Mouse (Mus musculus): ENCODE data around the gene Gm49711. TPM values are rescaled to one million over a fixed set of nuclear protein-coding genes. Genes with fewer than 3 reads are reported as not detected.

The Gm49711 gene
- polyA plus RNA-seq, 1 experiment from 2014 or later = 0.13 TPM

DNA sequence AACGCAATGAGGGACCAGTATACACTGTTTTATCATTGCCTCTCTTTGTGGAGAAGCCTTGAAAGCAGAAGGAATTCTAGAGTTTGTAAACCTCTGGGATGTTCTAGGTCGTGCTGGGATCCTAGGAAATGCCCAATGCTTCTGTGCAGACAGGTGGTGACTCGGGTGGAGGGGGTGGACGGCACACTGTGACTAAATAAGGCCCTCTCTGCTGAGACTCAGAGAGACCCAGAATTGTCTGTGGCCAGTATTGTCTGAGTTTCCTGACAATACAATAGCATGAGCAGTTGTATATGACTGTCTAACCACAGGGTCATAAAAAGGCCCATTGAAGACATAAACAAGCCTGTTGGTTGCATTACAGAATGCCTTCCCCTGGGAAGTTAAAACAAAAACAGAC lies 105.4 kb downstream of the Gm49711 start:
- DNase-seq (ENCODE audit: low spot score) (no peak), ATAC-seq (replicated peaks; ENCODE audit: low FRiP score, low read depth) (no peak)
- TF ChIP-seq CTCF (IDR thresholded peaks at IDR 0.05; ENCODE audit: low read depth) = no peak
- no peak overlapping the region for H3K27ac ChIP-seq
- no peak overlapping the region for H3K4me2 ChIP-seq (ENCODE audit: low read length)
- H3K27me3 ChIP-seq (ENCODE audit: insufficient read depth, low read length) = no peaks in the 10 kb centered on the region
- H3K4me3 ChIP-seq (replicated peaks; ENCODE audit: low read depth, low read length) = no peak overlapping the region
- no peaks in the 10 kb centered on the region for H3K36me3 ChIP-seq (ENCODE audit: insufficient read depth, low read length)
- peaks cover 5% of the 10 kb centered on the region; the same call in 1 of the 2 replicates for H3K4me1 ChIP-seq (replicated peaks; ENCODE audit: insufficient read depth, low read length)
- no peaks in the 10 kb centered on the region for H3K9me3 ChIP-seq (replicated peaks; ENCODE audit: low read length)
- 67% methylated on average over 4 of the region's 4 CpGs for WGBS
- no peak overlapping the region for H3K9ac ChIP-seq (ENCODE audit: low read depth, low read length)

DNA sequence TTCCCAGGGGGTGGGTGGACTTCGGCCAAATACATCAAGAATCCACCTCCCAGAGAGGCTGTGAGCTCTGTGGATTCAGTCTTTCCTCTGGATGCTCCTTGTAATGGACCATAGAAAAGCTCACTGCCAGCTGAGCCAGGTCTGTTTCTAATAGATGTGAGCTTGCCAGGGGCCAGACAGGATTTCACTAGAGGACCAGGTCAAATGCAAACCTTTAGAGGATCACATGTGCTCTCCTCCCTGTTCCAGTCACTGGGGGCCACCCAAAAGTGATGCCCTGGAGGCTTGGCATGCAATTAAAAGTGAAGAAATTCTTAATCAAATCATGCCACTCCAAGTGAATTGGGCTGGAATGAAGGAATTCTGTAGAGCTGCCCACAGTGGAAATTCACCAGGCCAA lies 117.9 kb downstream of the Gm49711 start:
- H3K9ac ChIP-seq (ENCODE audit: low read depth, low read length) = no peak overlapping the region
- no peaks in the 10 kb centered on the region for H3K27me3 ChIP-seq (ENCODE audit: insufficient read depth, low read length)
- DNase-seq (ENCODE audit: low spot score) (no peak), ATAC-seq (replicated peaks; ENCODE audit: low FRiP score, low read depth) (no peak)
- H3K4me2 ChIP-seq (ENCODE audit: low read length) = no peak overlapping the region
- no peak for TF ChIP-seq CTCF (IDR thresholded peaks at IDR 0.05; ENCODE audit: low read depth)
- WGBS = 97% methylated on average over 1 of the region's 1 CpGs
- H3K4me3 ChIP-seq (replicated peaks; ENCODE audit: low read depth, low read length) = no peak overlapping the region
- H3K36me3 ChIP-seq (ENCODE audit: insufficient read depth, low read length) = no peaks in the 10 kb centered on the region
- H3K9me3 ChIP-seq (replicated peaks; ENCODE audit: low read length) = no peaks in the 10 kb centered on the region
- no peaks in the 10 kb centered on the region for H3K4me1 ChIP-seq (replicated peaks; ENCODE audit: insufficient read depth, low read length)
- no peak overlapping the region for H3K27ac ChIP-seq

DNA sequence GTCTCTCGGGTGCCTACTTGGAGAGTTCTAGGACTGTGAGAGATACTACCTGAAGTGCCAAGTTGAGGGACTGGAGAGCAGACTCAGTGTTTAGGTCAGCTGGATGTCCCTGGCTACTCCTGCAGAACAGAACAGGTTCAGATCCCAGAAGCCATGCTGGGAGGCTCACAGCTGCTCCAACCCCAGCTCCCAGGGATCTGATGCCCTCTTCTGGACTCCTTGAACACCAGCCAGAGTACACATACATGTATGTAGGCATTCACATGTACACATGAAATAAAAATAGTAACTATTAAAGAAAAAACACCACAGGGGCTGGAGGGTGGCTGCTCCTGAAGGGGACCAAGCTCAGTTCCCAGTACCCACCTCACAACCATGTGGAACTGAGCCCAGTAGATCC lies 119.6 kb downstream of the Gm49711 start:
- peak; percentile 59 for TF ChIP-seq CTCF (IDR thresholded peaks at IDR 0.05; ENCODE audit: low read depth)
- 93% methylated on average over 1 of the region's 1 CpGs for WGBS
- Histone ChIP-seq H3K9ac (ENCODE audit: low read depth, low read length) (no peak overlapping the region), H3K36me3 (ENCODE audit: insufficient read depth, low read length) (no peaks in the 10 kb centered on the region), H3K9me3 (replicated peaks; ENCODE audit: low read length) (no peaks in the 10 kb centered on the region), H3K4me3 (replicated peaks; ENCODE audit: low read depth, low read length) (no peak overlapping the region), H3K27me3 (ENCODE audit: insufficient read depth, low read length) (no peaks in the 10 kb centered on the region), H3K4me1 (replicated peaks; ENCODE audit: insufficient read depth, low read length) (no peaks in the 10 kb centered on the region), H3K27ac (no peak overlapping the region), H3K4me2 (ENCODE audit: low read length) (no peak overlapping the region)
- DNase-seq (ENCODE audit: low spot score) = peak; percentile 28
- no peak for ATAC-seq (replicated peaks; ENCODE audit: low FRiP score, low read depth)

- WGBS = 60% methylated on average over 8 of the region's 8 CpGs
- DNase-seq (ENCODE audit: low spot score) = no peak
Observed at GRCm38 (mm10) chr16:92179306-92179705, 121.2 kb downstream of the Gm49711 start.

GRCm38 (mm10) chr16:92183477-92183876 lies 125.4 kb downstream of the Gm49711 start:
- no peak overlapping the region for H3K4me3 ChIP-seq (replicated peaks; ENCODE audit: low read depth, low read length)
- no peaks in the 10 kb centered on the region for H3K27me3 ChIP-seq (ENCODE audit: insufficient read depth, low read length)
- TF ChIP-seq CTCF (IDR thresholded peaks at IDR 0.05; ENCODE audit: low read depth) = no peak
- H3K4me1 ChIP-seq (replicated peaks; ENCODE audit: insufficient read depth, low read length) = no peaks in the 10 kb centered on the region
- H3K36me3 ChIP-seq (ENCODE audit: insufficient read depth, low read length) = no peaks in the 10 kb centered on the region
- 51% methylated on average over 4 of the region's 4 CpGs for WGBS
- H3K27ac ChIP-seq = no peak overlapping the region
- ATAC-seq (replicated peaks; ENCODE audit: low FRiP score, low read depth) (no peak), DNase-seq (ENCODE audit: low spot score) (no peak)
- H3K9me3 ChIP-seq (replicated peaks; ENCODE audit: low read length) = no peaks in the 10 kb centered on the region
- H3K9ac ChIP-seq (ENCODE audit: low read depth, low read length) = no peak overlapping the region
- no peak overlapping the region for H3K4me2 ChIP-seq (ENCODE audit: low read length)

More at GRCm38 (mm10) chr16:92179306-92179705, 121.2 kb downstream of the Gm49711 start:
- Histone ChIP-seq H3K4me3 (replicated peaks; ENCODE audit: low read depth, low read length) (no peak overlapping the region), H3K9ac (ENCODE audit: low read depth, low read length) (no peak overlapping the region), H3K27ac (no peak overlapping the region), H3K9me3 (replicated peaks; ENCODE audit: low read length) (no peaks in the 10 kb centered on the region), H3K4me2 (ENCODE audit: low read length) (no peak overlapping the region), H3K27me3 (ENCODE audit: insufficient read depth, low read length) (no peaks in the 10 kb centered on the region), H3K4me1 (replicated peaks; ENCODE audit: insufficient read depth, low read length) (no peaks in the 10 kb centered on the region), H3K36me3 (ENCODE audit: insufficient read depth, low read length) (no peaks in the 10 kb centered on the region)
- ATAC-seq (replicated peaks; ENCODE audit: low FRiP score, low read depth) = no peak
- TF ChIP-seq CTCF (IDR thresholded peaks at IDR 0.05; ENCODE audit: low read depth) = no peak

- no peak for TF ChIP-seq CTCF (IDR thresholded peaks at IDR 0.05; ENCODE audit: low read depth)
- Histone ChIP-seq H3K4me1 (replicated peaks; ENCODE audit: insufficient read depth, low read length) (no peaks in the 10 kb centered on the region), H3K27me3 (ENCODE audit: insufficient read depth, low read length) (no peaks in the 10 kb centered on the region), H3K9me3 (replicated peaks; ENCODE audit: low read length) (no peaks in the 10 kb centered on the region), H3K4me2 (ENCODE audit: low read length) (no peak overlapping the region), H3K27ac (no peak overlapping the region), H3K36me3 (ENCODE audit: insufficient read depth, low read length) (no peaks in the 10 kb centered on the region), H3K4me3 (replicated peaks; ENCODE audit: low read depth, low read length) (no peak overlapping the region), H3K9ac (ENCODE audit: low read depth, low read length) (no peak overlapping the region)
- ATAC-seq (replicated peaks; ENCODE audit: low FRiP score, low read depth) = no peak
- DNase-seq (ENCODE audit: low spot score) = no peak
Observed at GRCm38 (mm10) chr16:92190603-92191002, 132.5 kb downstream of the Gm49711 start.

DNA sequence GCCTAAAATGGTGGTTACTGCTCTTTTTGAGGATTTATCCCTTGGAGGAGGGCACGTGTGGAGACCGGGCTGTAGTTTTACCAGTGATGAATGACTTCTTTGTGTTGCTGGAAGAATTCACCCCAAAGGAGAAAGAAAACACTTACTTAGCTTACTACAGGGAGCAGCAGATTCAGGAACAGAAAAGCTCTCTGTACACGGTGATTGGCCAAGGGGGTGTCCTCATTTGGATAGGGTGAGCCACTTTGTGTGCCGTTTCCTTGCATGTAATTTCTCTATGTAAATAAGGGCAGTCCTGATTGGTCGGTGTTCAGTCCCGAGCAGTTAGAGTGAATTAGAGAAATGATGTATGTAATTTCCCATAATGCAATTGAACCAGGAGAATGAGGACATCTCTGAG lies 137.0 kb downstream of the Gm49711 start:
- H3K4me2 ChIP-seq (ENCODE audit: low read length) = no peak overlapping the region
- H3K27me3 ChIP-seq (ENCODE audit: insufficient read depth, low read length) = no peaks in the 10 kb centered on the region
- H3K4me1 ChIP-seq (replicated peaks; ENCODE audit: insufficient read depth, low read length) = peaks cover 9% of the 10 kb centered on the region; the same call in 1 of the 2 replicates
- no peak for TF ChIP-seq CTCF (IDR thresholded peaks at IDR 0.05; ENCODE audit: low read depth)
- DNase-seq (ENCODE audit: low spot score) (no peak), ATAC-seq (replicated peaks; ENCODE audit: low FRiP score, low read depth) (no peak)
- WGBS = 85% methylated on average over 6 of the region's 6 CpGs
- no peaks in the 10 kb centered on the region for H3K9me3 ChIP-seq (replicated peaks; ENCODE audit: low read length)
- H3K9ac ChIP-seq (ENCODE audit: low read depth, low read length) = no peak overlapping the region
- no peaks in the 10 kb centered on the region for H3K36me3 ChIP-seq (ENCODE audit: insufficient read depth, low read length)
- no peak overlapping the region for H3K4me3 ChIP-seq (replicated peaks; ENCODE audit: low read depth, low read length)
- H3K27ac ChIP-seq = no peak overlapping the region
